Mouse (Mus musculus) embryonic facial prominence, embryonic 11.5 days (tissue): ENCODE results near the gene Muc16. TPM values are rescaled to one million over a fixed set of nuclear protein-coding genes. Genes with fewer than 3 reads are reported as not detected.

ENCODE experiments used
- ATAC-seq: fragments of 200-750 bp; cut with Nextera tagmentation; replicated peaks from 2 replicates; pipeline ENCODE4 v1.8.0; 2017; ENCODE audit warnings: low read depth; ENCODE audit not compliant: insufficient number of reproducible peaks, low FRiP score, low TSS enrichment
- DNase-seq: peaks from one replicate; pipeline ENCODE4 v3.0.0-alpha.2; 2015; ENCODE audit warnings: low spot score
- H3K27ac ChIP-seq: fragments of 300-500 bp; sonication (generic); replicated peaks from 2 replicates; pipeline ENCODE4 v1.5.1; 2014; ENCODE audit warnings: mild to moderate bottlenecking, low read depth, low read length, control low read depth
- H3K27me3 ChIP-seq: fragments of 300-500 bp; sonication (generic); 2 replicates; pipeline ENCODE4 v1.6.1; 2014; ENCODE audit warnings: mild to moderate bottlenecking, low read length, moderate library complexity, mixed read lengths; ENCODE audit not compliant: control insufficient read depth, insufficient read depth
- H3K36me3 ChIP-seq: fragments of 300-500 bp; sonication (generic); replicated peaks from 2 replicates; pipeline ENCODE4 v1.6.1; 2014; ENCODE audit warnings: low read depth, mild to moderate bottlenecking, low read length, moderate library complexity, mixed read lengths; ENCODE audit not compliant: control insufficient read depth, insufficient read depth
- H3K4me1 ChIP-seq: fragments of 300-500 bp; sonication (generic); 2 replicates; pipeline ENCODE4 v1.6.1; 2014; ENCODE audit warnings: low read length, mixed read lengths; ENCODE audit not compliant: control insufficient read depth, insufficient read depth
- H3K4me2 ChIP-seq: fragments of 300-500 bp; sonication (generic); 2 replicates; pipeline ENCODE4 v1.6.1; 2014; ENCODE audit warnings: low read depth, mild to moderate bottlenecking, control low read depth, low read length, moderate library complexity
- H3K4me3 ChIP-seq: fragments of 300-500 bp; sonication (generic); 2 replicates; pipeline ENCODE4 v1.5.1; 2014; ENCODE audit warnings: low read depth, low read length, control low read depth
- H3K9ac ChIP-seq: fragments of 300-500 bp; sonication (generic); replicated peaks from 2 replicates; pipeline ENCODE4 v1.6.1; 2014; ENCODE audit warnings: mild to moderate bottlenecking, control low read depth, low read length
- H3K9me3 ChIP-seq: fragments of 300-500 bp; sonication (generic); replicated peaks from 2 replicates; pipeline ENCODE4 v1.6.1; 2016; ENCODE audit warnings: mild to moderate bottlenecking, low read length, inconsistent platforms, mixed read lengths; ENCODE audit not compliant: control insufficient read depth
- WGBS: fragments of 180-500 bp; shearing (Covaris S2); extraction: QIAGEN DNeasy Blood & Tissue Kit; methylation state at CpG from one replicate; pipeline ENCODE4 v1.1.7; 2014; 5-methylcytosine and 5-hydroxymethylcytosine counted together
- microRNA-seq: library from miRNA; unstranded; fragments of <30 nt; microRNA quantifications from one replicate; pipeline ENCODE4, GENCODE M21; 2016; ENCODE audit warnings: borderline number of aligned reads
- polyA plus RNA-seq: library from polyadenylated mRNA; unstranded; fragments of >200 nt; fragmentation: Nextera tagmentation; extraction: Ambion mirVana; gene quantifications from 2 replicates; pipeline ENCODE4 v1.2.1, GENCODE M21; 2014

Muc16 gene
- polyA plus RNA-seq, 1 experiment from 2014 or later = not detected

GRCm38 (mm10) chr9:18473324-18474128 lies 200.8 kb downstream of the Muc16 start:
- Histone ChIP-seq H3K27me3 (no peaks in the 10 kb centered on the region), H3K9me3 (no peaks in the 10 kb centered on the region), H3K9ac (peak overlapping the region; percentile 69), H3K27ac (peak overlapping the region; percentile 83), H3K36me3 (no peaks in the 10 kb centered on the region), H3K4me3 (peak overlapping the region; percentile 57), H3K4me2 (peak overlapping the region; percentile 29), H3K4me1 (no peaks in the 10 kb centered on the region)
- ATAC-seq = peak; percentile 98
- peak; percentile 89 for DNase-seq
- WGBS = 4% methylated on average over 39 of the region's 39 CpGs

GRCm38 (mm10) chr9:18468005-18468404 lies 206.3 kb downstream of the Muc16 start:
- Histone ChIP-seq H3K27ac (no peak overlapping the region), H3K4me3 (no peak overlapping the region), H3K9me3 (no peaks in the 10 kb centered on the region), H3K9ac (no peak overlapping the region), H3K4me2 (no peak overlapping the region), H3K27me3 (no peaks in the 10 kb centered on the region), H3K4me1 (no peaks in the 10 kb centered on the region), H3K36me3 (no peaks in the 10 kb centered on the region)
- ATAC-seq (no peak), DNase-seq (no peak)
- 94% methylated on average over 3 of the region's 3 CpGs for WGBS

GRCm38 (mm10) chr9:18467350-18467749 lies 207.0 kb downstream of the Muc16 start:
- H3K4me1 ChIP-seq = no peaks in the 10 kb centered on the region
- H3K27ac ChIP-seq = no peak overlapping the region
- no peaks in the 10 kb centered on the region for H3K9me3 ChIP-seq
- H3K4me3 ChIP-seq = no peak overlapping the region
- WGBS = 69% methylated on average over 3 of the region's 3 CpGs
- H3K4me2 ChIP-seq = no peak overlapping the region
- no peaks in the 10 kb centered on the region for H3K27me3 ChIP-seq
- no peak for ATAC-seq
- DNase-seq = no peak
- no peak overlapping the region for H3K9ac ChIP-seq
- H3K36me3 ChIP-seq = no peaks in the 10 kb centered on the region

- H3K4me2 ChIP-seq = no peak overlapping the region
- no peaks in the 10 kb centered on the region for H3K27me3 ChIP-seq
- no peak overlapping the region for H3K4me3 ChIP-seq
- no peaks in the 10 kb centered on the region for H3K4me1 ChIP-seq
- DNase-seq (no peak), ATAC-seq (no peak)
- no peak overlapping the region for H3K27ac ChIP-seq
- peaks cover 5% of the 10 kb centered on the region; the same call in 1 of the 2 replicates for H3K36me3 ChIP-seq
- no peak overlapping the region for H3K9ac ChIP-seq
- WGBS = 89% methylated on average over 4 of the region's 4 CpGs
- no peaks in the 10 kb centered on the region for H3K9me3 ChIP-seq
Measured at GRCm38 (mm10) chr9:18456520-18456919, 217.8 kb downstream of the Muc16 start.

Small RNAs within 50 kb of the gene (microRNA-seq; reads per million reads assigned to microRNA genes)
- not detected for gene Gm22854

Other genes starting within 250 kb of the Muc16 start
- gene Mbd3l2, start 243.9 kb downstream of the Muc16 start, polyA plus RNA-seq = not detected in 2 replicates
- gene Zfp558, start 196.3 kb downstream of the Muc16 start, polyA plus RNA-seq = 11.6 and 15.9 TPM in 2 replicates
- gene Mbd3l1, start 196.2 kb downstream of the Muc16 start, polyA plus RNA-seq = not detected in 2 replicates
- gene Olfr24, start 89.5 kb upstream of the Muc16 start, polyA plus RNA-seq = not detected in 2 replicates
- gene Olfr828, start 145.0 kb upstream of the Muc16 start, polyA plus RNA-seq = not detected in 2 replicates
- gene Olfr829, start 180.4 kb upstream of the Muc16 start, polyA plus RNA-seq = not detected in 2 replicates
- not detected in 2 replicates for gene Olfr830, start 200.2 kb upstream of the Muc16 start, polyA plus RNA-seq